Mouse (Mus musculus) intestine, postnatal 0 days (tissue): ENCODE data around the gene Fgfr2. TPM values are rescaled to one million over a fixed set of nuclear protein-coding genes. Genes with fewer than 3 reads are reported as not detected.

ENCODE experiments used
- ATAC-seq: fragments of 200-750 bp; cut with Nextera tagmentation; 2 replicates; pipeline ENCODE4 v1.8.0; 2017; ENCODE audit warnings: mild to moderate bottlenecking, moderate TSS enrichment, moderate library complexity
- H3K27ac ChIP-seq: fragments of 300-500 bp; sonication (generic); 2 replicates; pipeline ENCODE4 v1.5.1; 2014; ENCODE audit warnings: mild to moderate bottlenecking, low read depth, low read length, moderate library complexity
- H3K27me3 ChIP-seq: fragments of 300-500 bp; sonication (generic); replicated peaks from 2 replicates; pipeline ENCODE4 v1.6.1; 2014; ENCODE audit warnings: low read length, mixed read lengths; ENCODE audit not compliant: control insufficient read depth, insufficient read depth
- H3K36me3 ChIP-seq: fragments of 300-500 bp; sonication (generic); 2 replicates; pipeline ENCODE4 v1.6.1; 2014; ENCODE audit warnings: mild to moderate bottlenecking, moderate library complexity; ENCODE audit not compliant: control insufficient read depth, insufficient read depth
- H3K4me1 ChIP-seq: fragments of 300-500 bp; sonication (generic); replicated peaks from 2 replicates; pipeline ENCODE4 v1.6.1; 2014; ENCODE audit warnings: antibody characterized with exemption, low read length, mixed read lengths; ENCODE audit not compliant: control insufficient read depth, insufficient read depth
- H3K4me2 ChIP-seq: fragments of 300-500 bp; sonication (generic); replicated peaks from 2 replicates; pipeline ENCODE4 v1.6.1; 2014; ENCODE audit warnings: low read depth, mild to moderate bottlenecking, moderate library complexity
- H3K4me3 ChIP-seq: fragments of 300-500 bp; sonication (generic); 2 replicates; pipeline ENCODE4 v1.5.1; 2014; ENCODE audit warnings: low read depth, low read length
- H3K9ac ChIP-seq: fragments of 300-500 bp; sonication (generic); 2 replicates; pipeline ENCODE4 v1.6.1; 2014; ENCODE audit warnings: mild to moderate bottlenecking, low read depth, low read length
- H3K9me3 ChIP-seq: fragments of 300-500 bp; sonication (generic); 2 replicates; pipeline ENCODE4 v1.6.1; 2016; ENCODE audit warnings: mixed run types; ENCODE audit not compliant: control insufficient read depth
- CTCF ChIP-seq: sonication (generic); IDR thresholded peaks from 2 replicates; pipeline ENCODE4 v1.5.1; 2016; ENCODE audit warnings: low read depth, mild to moderate bottlenecking, control low read depth, antibody characterized with exemption, moderate library complexity
- WGBS: fragments of 180-500 bp; shearing (Covaris S2); extraction: QIAGEN DNeasy Blood & Tissue Kit; methylation state at CpG from one replicate; pipeline ENCODE4 v1.1.7; 2014; 5-methylcytosine and 5-hydroxymethylcytosine counted together
- polyA plus RNA-seq: library from polyadenylated mRNA; unstranded; fragments of >200 nt; fragmentation: Nextera tagmentation; extraction: Ambion mirVana; gene quantifications from 2 replicates; pipeline ENCODE4 v1.2.1, GENCODE M21; 2015

Gene Fgfr2
- polyA plus RNA-seq, 1 experiment from 2014 or later = 29.5 TPM

DNA sequence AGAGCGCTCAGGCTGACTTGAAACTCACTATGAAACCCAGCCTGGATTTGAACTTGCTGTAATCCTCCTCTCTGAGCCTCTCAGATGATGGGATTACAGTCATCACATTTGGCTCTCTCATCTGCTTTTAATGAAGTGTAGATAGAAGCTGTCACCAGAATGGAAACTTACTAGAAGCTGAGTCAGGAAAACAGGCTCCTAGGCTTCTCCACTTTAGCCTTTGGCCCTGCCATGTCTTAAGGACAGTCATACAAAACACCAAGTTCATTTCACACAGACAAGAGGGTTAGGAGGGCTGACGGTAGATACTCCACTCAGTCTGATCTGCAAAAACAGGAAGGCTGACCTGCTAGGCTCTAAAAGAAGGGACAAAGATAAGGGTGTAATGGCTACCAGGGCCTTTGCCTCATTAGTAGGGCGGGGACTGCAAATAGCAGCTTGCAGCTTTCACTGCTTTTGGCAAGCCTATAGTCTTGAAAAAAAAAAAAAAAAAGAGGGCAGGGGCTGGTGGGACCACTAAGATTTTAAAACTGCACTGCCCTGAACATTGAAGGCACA is 357.4 kb downstream of the Fgfr2 start:
- Histone ChIP-seq H3K9ac (no peak overlapping the region), H3K9me3 (no peaks in the 10 kb centered on the region), H3K4me2 (no peak overlapping the region), H3K4me1 (peaks cover 33% of the 10 kb centered on the region), H3K4me3 (no peak overlapping the region), H3K36me3 (peaks cover 21% of the 10 kb centered on the region; the same call in 1 of the 2 replicates), H3K27ac (peak overlapping the region; percentile 75), H3K27me3 (no peaks in the 10 kb centered on the region)
- 57% methylated on average over 3 of the region's 3 CpGs for WGBS
- no peak for TF ChIP-seq CTCF
- no peak; the same call in 1 of the 2 replicates for ATAC-seq

DNA sequence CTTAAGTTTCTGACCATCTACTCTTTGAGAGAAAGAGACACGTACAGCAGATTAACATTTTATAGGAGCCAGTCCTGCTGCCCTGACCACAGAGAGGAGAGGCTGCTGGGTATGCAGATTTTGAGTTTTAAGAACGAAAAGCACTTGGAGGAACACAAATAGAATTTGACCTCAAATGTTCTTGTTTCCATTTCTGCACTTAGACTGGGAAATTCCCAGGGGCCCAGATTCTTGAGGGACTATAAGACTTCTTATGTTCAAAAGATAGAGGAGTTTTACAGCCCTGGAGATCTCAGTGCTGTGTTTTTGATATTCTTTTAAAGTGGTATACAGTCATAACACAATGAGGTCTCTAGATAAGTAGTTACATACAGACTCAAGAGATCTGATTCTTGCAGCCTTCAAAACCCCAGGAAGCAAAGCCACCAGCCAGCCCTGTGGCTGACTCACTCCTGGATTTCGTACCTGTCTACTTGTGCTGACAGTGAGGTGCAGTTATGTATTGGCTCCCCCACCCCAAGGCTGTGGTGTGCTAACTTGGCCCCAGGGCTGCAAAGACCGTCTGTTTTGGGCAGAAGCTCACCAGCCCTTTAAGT is 358.2 kb downstream of the Fgfr2 start:
- WGBS = 39% methylated on average over 4 of the region's 4 CpGs

DNA sequence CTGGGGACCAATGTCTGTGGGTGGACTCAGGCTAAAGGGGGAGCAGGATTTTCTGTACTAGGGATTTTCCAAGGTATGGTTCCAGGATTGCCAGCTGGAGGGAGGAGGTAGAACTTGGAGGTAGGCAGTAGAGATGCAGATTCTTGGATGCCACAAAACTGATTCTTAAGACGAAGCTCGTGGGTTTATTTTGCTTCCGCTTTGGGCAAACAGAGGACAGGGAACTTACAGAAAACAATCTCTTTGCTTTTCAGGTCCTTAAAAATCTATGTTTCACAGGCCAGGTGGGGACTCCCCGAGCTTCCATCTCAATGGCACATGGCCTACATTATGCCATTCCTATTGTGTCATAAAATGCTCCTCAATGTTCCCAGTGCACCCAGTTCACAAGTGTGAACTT is 358.8 kb downstream of the Fgfr2 start:
- H3K36me3 ChIP-seq = peaks cover 22% of the 10 kb centered on the region; the same call in 1 of the 2 replicates
- no peak overlapping the region for H3K4me3 ChIP-seq
- WGBS = 88% methylated on average over 4 of the region's 4 CpGs
- peaks cover 33% of the 10 kb centered on the region for H3K4me1 ChIP-seq
- H3K4me2 ChIP-seq = no peak overlapping the region
- no peak for ATAC-seq
- H3K9ac ChIP-seq = no peak overlapping the region
- H3K9me3 ChIP-seq = no peaks in the 10 kb centered on the region
- TF ChIP-seq CTCF = no peak
- H3K27ac ChIP-seq = peak overlapping the region; percentile 75
- no peaks in the 10 kb centered on the region for H3K27me3 ChIP-seq

More for the DNA sequence above, 358.2 kb downstream of the Fgfr2 start:
- H3K4me1 ChIP-seq = peaks cover 33% of the 10 kb centered on the region
- H3K4me3 ChIP-seq = no peak overlapping the region
- H3K27me3 ChIP-seq = no peaks in the 10 kb centered on the region
- TF ChIP-seq CTCF = no peak
- H3K4me2 ChIP-seq = no peak overlapping the region
- no peaks in the 10 kb centered on the region for H3K9me3 ChIP-seq
- ATAC-seq = peak; percentile 41
- peak overlapping the region; percentile 75 for H3K27ac ChIP-seq
- H3K9ac ChIP-seq = no peak overlapping the region
- peaks cover 20% of the 10 kb centered on the region; the same call in 1 of the 2 replicates for H3K36me3 ChIP-seq

DNA sequence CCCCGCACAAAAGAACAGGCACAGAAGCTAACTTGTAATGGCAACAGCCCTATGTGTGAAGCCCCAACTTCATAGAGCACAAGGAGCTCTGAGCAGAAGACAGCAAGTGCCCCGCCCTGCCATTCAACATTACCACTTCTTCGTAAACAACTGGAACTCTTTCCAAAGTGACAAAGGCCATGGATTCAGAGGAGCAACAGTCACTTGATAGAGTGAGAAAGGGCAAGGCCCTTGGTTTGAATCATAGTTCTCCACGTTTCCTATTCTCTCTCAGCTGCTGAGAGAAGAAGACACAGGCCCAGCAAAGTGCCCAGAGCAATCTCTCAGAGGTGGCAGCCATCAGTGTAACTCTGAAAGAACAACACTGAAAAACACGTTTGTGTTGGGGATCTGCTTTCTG is 359.2 kb downstream of the Fgfr2 start:
- Histone ChIP-seq H3K4me1 (peaks cover 33% of the 10 kb centered on the region), H3K27me3 (no peaks in the 10 kb centered on the region), H3K4me3 (no peak overlapping the region), H3K4me2 (no peak overlapping the region), H3K27ac (peak overlapping the region; percentile 75), H3K9ac (no peak overlapping the region), H3K9me3 (no peaks in the 10 kb centered on the region), H3K36me3 (peaks cover 25% of the 10 kb centered on the region)
- ATAC-seq = no peak
- no peak for TF ChIP-seq CTCF
- WGBS = 64% methylated on average over 5 of the region's 5 CpGs

DNA sequence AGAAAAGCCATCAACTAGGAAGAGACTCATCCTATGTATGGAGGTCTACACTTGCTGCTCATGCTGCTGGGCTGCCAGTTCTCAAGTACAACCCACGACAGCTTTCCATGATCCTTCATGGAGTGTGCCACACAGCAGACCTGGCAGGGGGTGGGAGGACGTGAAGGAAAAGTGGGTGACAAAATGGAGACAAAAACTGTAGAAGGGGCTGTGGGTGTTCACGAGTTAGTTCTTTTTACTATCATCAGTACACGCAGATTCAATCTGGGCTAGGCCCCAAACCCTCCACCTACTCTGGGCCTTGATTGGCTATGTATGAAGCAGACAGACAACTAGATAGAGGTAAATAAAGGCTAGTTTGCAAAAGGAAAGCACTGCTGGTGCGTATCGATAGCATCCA is 359.8 kb downstream of the Fgfr2 start:
- Histone ChIP-seq H3K36me3 (peaks cover 30% of the 10 kb centered on the region), H3K4me3 (no peak overlapping the region), H3K9ac (no peak overlapping the region), H3K4me1 (peaks cover 33% of the 10 kb centered on the region), H3K27ac (peak overlapping the region; percentile 75; the same call in 1 of the 2 replicates), H3K9me3 (no peaks in the 10 kb centered on the region), H3K4me2 (no peak overlapping the region), H3K27me3 (no peaks in the 10 kb centered on the region)
- no peak for ATAC-seq
- WGBS = 92% methylated on average over 6 of the region's 6 CpGs
- TF ChIP-seq CTCF = no peak

DNA sequence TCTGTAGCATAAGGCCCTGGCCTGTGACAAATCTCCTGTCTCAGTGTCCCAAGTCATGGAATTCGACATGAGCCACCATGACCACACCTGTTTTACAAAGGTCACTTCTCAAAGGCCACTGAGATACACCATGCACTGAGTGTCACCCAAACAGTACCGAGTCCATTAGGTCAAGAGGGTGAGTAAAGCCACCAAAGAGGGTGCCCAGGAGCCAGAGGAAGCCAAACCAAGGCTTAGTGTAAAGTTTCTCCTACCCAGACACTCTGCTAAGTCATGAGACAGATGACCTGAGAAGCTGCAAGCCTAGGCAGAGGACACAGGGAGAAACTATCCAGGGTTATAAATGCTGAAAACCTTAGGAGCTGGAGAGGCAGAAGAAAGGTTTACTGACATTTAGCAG is 361.7 kb downstream of the Fgfr2 start:
- Histone ChIP-seq H3K4me2 (no peak overlapping the region), H3K9ac (no peak overlapping the region), H3K4me3 (no peak overlapping the region), H3K27me3 (no peaks in the 10 kb centered on the region), H3K36me3 (peaks cover 41% of the 10 kb centered on the region), H3K27ac (peak overlapping the region; percentile 70), H3K9me3 (no peaks in the 10 kb centered on the region), H3K4me1 (peaks cover 44% of the 10 kb centered on the region)
- peak; percentile 14; the same call in 1 of the 2 replicates for ATAC-seq
- 43% methylated on average over 2 of the region's 2 CpGs for WGBS
- TF ChIP-seq CTCF = no peak
